Mouse (Mus musculus): Measurements from ENCODE around the gene Senp3. TPM values are rescaled to one million over a fixed set of nuclear protein-coding genes. Genes with fewer than 3 reads are reported as not detected.

Senp3 gene
- total RNA-seq, 1 experiment from 2014 or later, result 67.5 TPM

DNA sequence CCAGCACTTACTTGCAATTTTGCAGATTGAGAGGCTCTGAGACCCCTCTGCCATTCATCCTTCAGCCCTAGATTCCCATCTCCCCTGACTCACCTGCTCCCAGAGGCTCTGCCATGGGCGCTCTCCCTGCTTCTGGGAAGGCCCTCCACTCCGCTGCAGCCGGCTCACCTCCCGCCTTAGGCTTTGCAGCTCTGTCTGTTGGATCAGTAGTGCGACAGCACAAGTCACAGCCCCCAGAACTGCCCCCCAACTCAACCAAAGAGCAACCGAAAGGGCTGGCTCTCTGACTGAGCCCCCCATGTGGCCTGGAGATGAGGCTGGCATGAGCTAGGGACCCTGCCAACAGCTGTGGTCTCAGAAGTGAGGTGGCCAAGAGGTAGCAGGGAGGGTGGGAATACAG, 3.1 kb upstream of the Senp3 start:
- no peak for ATAC-seq (replicated peaks; ENCODE audit: insufficient number of reproducible peaks, low FRiP score, low TSS enrichment, poor library complexity, severe bottlenecking)

DNA sequence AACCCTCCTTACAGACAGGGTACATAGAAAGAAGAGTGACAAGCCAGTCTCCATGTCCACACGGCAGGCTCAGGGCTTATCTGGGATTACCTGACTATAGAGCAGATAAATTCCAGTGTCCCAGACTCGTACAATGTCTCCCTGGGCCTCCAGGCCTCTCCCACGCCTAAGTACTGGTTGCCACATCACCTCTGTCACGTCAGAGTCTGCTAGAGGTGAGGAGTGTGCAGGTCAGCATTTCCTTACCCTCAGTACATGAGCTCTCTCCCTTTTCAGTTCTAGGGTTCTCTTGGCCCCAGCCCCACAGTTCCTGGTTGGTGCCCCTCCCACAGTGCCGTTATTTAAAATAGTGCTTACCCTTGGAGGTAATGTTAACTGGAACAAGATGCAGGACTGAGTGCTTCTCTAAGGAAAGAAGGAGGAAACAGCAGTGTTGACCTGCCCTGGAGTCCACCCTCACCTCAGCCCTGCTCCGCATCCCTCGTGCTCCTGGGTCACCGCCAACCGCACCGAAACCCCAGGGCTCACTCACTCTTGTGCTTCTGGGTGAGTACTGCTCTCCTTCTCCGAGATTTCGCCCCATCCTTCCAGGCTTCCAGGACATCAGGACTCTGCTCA, 2.4 kb upstream of the Senp3 start:
- ATAC-seq (replicated peaks; ENCODE audit: insufficient number of reproducible peaks, low FRiP score, low TSS enrichment, poor library complexity, severe bottlenecking), result no peak

DNA sequence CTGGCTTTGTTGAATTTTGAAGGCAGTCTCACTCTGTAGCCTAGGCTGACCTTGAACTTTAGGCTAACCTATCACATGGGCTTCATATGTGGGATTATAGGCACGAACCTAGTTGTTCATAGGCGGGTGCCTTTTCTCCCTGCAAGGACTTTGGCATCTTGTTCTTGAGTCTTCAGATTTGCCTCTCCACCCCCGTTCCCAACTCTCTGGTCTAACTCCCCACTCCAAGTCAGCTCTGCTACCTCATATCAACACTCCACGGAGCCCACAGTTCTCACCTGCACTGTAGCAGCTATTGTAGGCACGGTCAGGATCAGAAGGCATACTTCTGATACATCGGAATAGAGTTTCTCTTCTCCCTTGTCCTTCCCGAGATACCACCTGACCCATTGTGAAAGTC, 1.7 kb upstream of the Senp3 start:
- no peak for ATAC-seq (replicated peaks; ENCODE audit: insufficient number of reproducible peaks, low FRiP score, low TSS enrichment, poor library complexity, severe bottlenecking)

DNA sequence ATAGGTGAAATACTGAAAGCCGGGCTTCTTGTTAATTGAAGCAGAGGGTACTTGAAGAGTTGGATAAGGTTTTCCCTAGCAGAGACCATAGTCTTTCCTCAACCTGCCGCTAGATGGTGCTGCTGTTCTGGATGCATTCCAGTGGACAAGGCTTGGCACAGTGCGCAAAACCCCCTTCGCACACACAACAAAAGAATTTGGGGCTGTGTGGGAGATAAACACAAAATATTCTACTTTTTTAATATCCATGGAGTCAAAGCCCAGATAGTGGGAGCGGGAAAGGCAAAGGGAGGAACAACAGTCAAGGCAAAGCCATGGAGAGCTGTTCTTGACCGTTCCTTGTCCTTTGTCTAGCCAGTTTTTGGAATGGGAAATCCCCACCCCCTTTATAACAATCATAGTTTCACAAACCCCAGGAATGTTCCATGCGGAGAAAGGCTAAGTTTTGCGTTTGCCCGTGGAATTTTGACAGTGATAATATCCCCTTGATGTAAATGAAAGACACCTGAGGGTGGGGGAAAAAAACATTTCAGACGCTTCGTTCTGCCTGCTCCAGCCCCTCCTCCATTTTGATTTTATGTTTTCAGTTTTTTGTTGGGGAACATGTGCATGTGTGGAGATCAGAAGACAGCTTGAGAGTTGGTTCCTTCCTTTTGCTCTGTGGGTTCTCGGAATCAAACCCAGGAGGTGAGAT, 1.1 kb upstream of the Senp3 start:
- ATAC-seq (replicated peaks; ENCODE audit: insufficient number of reproducible peaks, low FRiP score, low TSS enrichment, poor library complexity, severe bottlenecking), result peak; percentile 50

DNA sequence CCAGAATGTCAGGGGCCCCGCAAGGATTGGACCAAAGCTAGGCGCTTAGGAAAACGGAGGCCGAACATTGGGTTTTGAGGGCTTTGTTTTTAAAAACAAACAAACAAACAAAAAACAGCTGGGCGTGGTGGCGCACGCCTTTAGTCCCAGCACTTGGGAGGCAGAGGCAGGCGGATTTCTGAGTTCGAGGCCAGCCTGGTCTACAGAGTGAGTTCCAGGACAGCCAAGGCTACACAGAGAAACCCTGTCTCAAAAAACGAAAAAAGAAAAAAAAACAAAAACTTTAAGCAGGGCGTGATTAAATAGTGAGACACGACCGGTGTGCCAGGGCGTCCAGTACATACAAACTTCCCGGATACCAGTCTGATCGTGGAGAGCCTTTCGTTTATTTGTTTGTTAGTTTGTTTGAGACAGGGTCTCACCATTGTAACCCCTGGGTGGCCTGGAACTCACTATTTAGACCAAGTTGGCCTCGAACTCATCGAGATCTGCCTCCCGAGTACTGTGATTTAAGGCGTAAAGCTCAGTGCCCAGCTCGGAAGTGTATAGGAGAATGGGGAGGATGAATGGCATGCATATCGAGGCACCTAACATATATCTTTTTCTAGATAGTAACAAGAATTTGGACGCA, 440 bp upstream of the Senp3 start:
- no peak for ATAC-seq (replicated peaks; ENCODE audit: insufficient number of reproducible peaks, low FRiP score, low TSS enrichment, poor library complexity, severe bottlenecking)

DNA sequence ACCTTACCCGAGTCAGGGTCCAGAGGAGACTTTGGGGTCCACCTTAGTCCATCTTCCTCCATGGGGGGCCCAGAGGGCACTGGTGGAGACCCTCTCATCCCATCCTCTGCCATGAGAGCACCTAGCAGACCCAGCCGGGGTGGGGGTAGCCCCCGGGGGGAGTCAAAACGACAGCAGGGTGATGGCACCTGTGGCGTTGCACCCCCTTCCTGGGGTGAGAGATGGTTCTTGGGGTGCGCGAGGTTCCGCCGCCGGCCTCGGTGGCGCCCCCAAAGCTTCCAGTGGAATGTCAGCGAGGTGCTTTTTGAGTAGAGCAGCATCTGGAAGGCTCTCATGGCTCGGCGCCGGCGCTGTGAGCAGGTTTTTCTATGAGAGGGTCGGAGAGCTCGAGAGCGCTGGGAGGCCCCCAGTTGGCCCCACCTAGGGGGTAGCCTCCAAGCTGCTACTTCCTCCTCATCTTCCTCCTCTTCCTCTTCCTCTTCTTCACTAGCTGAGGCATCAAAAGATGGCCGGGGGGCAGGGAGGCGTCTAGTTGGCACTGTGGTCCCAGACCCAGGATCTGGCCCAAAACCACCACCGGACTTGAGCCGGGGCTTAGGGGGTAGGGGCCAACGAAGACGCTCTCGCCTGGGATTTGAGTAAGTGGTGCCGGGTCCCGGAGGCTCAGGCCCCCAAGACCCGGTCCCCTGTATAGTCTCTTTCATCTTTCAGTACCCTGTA, 1.6 kb downstream of the Senp3 start:
- no peak for ATAC-seq (replicated peaks; ENCODE audit: insufficient number of reproducible peaks, low FRiP score, low TSS enrichment, poor library complexity, severe bottlenecking)

DNA sequence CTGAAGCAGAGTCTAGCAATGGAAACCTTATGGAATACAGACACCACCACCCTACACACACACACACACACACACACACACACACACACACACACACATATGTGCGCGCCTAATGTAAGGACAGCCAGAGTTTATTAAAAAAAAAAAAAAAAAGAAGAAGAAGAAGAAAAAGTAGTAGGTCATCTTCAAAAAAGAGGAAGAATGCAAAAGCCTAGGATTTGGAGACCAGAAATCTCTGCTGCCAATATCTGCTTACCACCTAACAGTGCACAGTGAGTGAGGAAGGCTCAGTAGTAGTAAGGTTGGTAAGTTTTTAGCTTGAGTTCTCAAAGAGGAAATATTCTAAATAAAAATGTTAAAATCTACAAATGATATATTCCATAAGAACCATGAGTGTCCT, 2.7 kb downstream of the Senp3 start:
- no peak for ATAC-seq (replicated peaks; ENCODE audit: insufficient number of reproducible peaks, low FRiP score, low TSS enrichment, poor library complexity, severe bottlenecking)

DNA sequence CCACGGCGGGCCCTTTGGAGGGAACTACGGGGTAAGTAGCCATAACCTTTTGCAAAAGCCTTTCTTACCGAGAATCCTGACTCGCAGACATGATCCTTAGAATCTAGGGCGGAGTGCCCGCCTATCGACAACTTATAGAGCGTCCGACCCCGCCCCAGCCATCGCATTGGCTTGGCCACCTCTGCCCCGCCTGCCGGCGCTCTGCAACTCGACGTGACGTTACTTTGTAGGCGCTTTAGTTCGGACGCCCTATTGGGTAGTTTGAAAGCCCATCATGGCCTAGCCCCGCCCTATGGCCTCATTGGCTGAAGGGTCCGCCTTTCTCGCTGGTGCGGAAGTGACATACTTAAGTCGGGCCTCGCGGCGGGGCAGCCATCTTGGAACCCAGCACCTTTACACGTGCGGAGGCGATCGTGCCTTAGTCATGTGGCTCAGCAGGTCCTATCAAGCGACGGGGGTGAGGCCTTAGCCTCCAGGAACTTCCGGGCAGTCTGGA, 9.6 kb downstream of the Senp3 start, which contains the start of gene Eif4a1:
TSS of gene Eif4a1 (minus strand) at position 213 of the 496 bp plus-strand sequence.
- ATAC-seq (replicated peaks; ENCODE audit: insufficient number of reproducible peaks, low FRiP score, low TSS enrichment, poor library complexity, severe bottlenecking), result peak; percentile 85

DNA sequence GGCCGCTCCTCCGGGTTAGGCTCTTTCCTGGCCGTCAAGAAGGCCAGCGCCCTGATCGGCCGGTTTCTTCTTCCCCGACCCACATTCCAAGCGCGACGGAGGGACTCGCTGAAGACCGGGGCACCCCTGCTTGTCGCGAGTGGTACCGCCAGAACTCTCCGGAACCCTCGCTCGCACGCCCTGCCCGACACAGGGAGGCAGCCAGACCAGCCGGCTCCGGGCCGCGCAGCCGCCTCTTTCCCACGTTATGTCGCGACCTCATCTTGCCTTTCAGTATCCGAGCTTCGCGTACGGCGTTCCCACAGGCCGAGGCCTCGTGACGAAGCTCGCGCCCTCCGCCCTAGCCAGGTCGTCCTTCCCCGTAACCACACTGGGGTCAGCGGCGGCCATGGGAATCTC, 10.2 kb downstream of the Senp3 start:
- ATAC-seq (replicated peaks; ENCODE audit: insufficient number of reproducible peaks, low FRiP score, low TSS enrichment, poor library complexity, severe bottlenecking), result no peak

DNA sequence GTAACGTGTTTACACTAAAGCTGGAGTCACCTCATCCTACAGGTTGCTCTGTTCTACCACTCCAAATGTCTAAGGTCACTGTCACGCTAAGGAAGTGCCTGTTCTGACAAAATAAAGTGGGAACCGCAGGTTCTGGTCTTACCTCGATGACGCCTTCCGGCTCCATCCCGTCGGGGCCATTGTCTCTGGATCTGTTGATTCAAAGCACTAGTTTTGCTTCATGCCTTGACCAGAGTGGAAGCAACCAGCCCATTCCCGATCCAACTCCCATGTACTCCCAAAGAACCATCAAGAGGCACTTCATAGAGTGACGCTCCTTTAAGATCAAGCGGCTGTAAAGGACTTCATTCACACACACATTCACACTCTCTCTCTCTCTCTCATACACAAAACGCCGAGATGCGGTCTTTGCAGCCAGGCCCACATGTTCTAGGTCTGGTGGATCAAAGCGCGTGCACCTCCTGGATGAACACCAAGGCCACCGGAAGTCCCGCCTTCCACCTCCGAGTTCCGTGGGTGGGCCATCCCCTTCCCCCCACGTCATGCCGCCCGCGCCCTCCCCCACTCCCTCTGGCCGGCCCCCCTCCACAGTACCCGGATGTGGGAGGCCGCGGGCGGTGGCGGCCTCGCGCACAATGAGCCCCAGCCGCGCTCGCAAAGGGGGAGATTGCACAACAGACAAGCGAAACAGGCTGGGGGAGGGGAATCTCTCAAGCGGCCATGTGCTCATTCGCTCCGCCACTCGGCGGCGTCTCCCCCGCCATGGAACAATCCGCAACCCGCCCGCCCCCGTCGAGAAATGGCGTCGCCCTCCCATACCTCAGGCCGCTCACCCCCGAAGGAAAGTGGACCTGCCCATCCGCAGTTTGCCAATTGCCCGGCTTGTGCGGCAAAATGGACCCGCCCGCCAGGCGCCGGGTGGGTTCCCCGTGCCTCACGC, 10.8 kb downstream of the Senp3 start:
- ATAC-seq (replicated peaks; ENCODE audit: insufficient number of reproducible peaks, low FRiP score, low TSS enrichment, poor library complexity, severe bottlenecking), result peak; percentile 66

DNA sequence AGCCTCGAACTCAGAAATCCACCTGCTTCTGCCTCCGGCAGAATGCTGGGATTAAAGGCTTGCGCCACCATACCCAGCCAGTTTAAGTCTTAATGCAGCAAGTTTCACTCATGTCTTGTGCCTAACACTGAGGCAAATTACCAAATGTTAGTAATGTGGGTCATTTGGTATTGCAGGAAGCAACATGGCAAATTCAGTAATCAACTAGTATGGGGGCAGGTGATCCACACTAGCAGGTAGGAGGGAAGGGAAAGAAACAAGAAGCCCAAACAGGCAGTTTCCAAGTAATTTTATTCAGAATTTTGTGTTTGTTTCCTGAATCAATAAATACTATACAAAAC, 15.2 kb downstream of the Senp3 start:
- ATAC-seq (replicated peaks; ENCODE audit: insufficient number of reproducible peaks, low FRiP score, low TSS enrichment, poor library complexity, severe bottlenecking), result no peak

DNA sequence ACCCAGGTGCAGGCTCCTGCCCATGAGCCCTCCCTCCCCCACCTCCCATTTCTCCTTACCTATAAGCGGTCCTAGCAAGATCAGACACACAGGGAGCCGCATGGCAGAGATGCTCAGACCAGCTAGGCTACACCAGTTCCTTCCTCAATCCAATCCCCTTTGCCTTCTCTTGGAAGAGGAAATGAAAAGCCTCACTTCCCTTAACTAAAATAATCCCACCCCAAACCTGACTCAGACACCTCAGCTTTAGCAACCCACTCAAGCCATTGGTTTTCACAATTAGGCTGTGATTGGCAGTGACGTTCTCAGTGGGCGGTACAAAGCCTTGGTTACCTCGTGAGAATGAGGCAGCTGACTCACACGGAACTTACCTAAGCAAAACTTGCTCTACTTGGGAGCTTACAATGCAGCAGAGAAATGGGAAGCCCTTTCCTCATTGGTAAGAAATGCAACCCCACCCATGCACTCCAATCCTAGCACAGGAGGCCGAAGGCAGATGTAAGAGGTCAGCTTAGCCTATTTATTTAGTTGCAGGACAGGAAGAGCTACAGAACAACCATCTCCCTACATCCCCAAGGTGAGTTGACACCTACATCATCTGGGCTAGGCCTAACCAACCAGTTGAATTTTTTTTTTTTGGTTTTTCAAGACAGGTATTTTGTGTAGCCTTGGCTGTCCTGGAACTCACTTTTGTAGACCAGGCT, 15.8 kb downstream of the Senp3 start, which contains the start of gene Cd68:
TSS of gene Cd68 (minus strand) at position 193 of the 704 bp plus-strand sequence.
- ATAC-seq (replicated peaks; ENCODE audit: insufficient number of reproducible peaks, low FRiP score, low TSS enrichment, poor library complexity, severe bottlenecking), result peak; percentile 75

DNA sequence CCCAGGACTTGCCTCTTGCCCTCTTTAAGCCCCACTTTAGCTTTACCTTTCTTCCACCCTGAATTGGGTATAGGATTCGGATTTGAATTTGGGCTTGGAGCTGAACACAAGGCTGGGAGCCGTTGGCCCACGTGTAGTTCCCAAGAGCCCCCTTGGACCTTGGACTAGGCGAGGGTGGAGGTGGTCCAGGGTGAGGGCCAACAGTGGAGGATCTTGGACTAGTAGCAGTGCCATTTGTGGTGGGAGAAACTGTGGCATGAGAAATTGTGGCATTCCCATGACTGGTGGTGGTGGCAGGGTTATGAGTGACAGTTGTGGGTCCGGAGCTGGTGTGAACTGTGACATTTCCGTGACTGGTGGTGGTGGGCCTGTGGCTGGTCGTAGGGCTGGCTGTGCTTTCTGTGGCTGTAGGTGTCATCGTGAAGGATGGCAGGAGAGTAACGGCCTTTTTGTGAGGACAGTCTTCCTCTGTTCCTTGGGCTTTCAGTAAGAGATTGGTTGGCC, 16.4 kb downstream of the Senp3 start:
- no peak for ATAC-seq (replicated peaks; ENCODE audit: insufficient number of reproducible peaks, low FRiP score, low TSS enrichment, poor library complexity, severe bottlenecking)

DNA sequence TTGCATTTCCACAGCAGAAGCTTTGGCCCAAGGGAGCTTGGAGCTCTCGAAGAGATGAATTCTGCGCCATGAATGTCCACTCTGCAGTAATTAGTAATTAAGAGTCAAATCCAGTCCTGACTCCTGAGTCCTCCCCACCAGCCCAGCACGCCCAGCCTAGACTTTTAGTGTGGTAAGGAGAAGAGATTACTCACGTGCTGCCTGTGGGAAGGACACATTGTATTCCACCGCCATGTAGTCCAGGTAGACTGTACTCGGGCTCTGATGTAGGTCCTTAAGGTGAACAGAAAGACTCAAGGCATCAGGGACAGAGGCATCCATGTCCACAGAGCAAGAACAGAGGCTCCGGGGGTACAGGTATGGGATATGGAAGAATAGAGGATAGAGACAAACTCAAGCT, 17.0 kb downstream of the Senp3 start:
- ATAC-seq (replicated peaks; ENCODE audit: insufficient number of reproducible peaks, low FRiP score, low TSS enrichment, poor library complexity, severe bottlenecking), result no peak

DNA sequence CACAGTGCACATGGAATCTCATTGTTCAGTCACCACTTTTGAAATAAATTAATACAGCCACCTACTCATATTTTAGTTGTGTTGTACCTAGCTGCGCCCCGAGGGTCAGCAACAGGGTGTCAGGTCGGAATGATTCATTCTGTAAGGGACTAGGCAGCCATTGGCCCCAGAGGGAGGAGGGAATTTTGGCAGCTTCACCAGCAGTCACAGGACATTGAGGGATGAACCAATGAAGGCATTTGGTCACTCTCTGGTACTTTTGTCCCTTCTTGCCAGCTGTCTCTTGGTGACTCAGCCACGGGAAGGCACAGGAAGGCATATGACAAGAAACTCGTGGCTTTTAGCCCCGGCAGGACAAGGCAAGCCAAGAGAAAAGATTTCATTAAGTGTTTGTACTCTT, 18.1 kb downstream of the Senp3 start:
- ATAC-seq (replicated peaks; ENCODE audit: insufficient number of reproducible peaks, low FRiP score, low TSS enrichment, poor library complexity, severe bottlenecking), result no peak

DNA sequence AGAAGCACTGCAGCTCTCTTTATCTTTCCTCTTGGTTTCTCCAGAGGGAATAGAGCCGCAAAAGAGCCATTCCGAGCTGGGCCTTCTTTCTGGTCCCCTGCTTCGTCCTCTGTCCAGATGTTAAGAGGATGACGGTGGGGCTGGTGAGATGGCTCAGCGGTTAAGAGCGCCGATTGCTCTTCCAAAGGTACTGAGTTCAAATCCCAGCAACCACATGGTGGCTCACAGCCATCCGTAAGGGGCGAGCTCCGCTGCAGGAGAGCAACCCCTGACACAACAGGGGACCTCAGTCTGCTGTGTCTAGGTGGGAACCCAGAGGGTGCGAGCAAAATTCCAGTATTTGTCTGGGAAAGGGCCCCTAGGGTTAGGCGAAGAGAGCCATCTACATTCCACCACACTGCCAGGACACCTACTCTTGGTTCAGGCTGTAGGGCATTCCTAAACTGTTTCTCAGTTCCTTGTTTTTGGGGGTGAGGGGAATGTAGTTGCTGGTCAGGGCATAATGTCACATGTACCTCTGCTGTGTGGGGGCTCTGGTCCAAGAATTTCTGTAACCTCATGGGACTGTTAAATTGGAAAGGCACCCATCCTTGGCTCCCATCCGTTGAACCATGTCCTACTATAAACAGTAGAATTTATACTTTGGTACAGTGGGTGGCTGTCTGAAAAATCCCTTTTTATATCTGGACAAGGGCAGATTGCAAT, 18.8 kb downstream of the Senp3 start:
- no peak for ATAC-seq (replicated peaks; ENCODE audit: insufficient number of reproducible peaks, low FRiP score, low TSS enrichment, poor library complexity, severe bottlenecking)
